ENCODE assay signal across 26 mouse cellular contexts in the genomic region with DNA sequence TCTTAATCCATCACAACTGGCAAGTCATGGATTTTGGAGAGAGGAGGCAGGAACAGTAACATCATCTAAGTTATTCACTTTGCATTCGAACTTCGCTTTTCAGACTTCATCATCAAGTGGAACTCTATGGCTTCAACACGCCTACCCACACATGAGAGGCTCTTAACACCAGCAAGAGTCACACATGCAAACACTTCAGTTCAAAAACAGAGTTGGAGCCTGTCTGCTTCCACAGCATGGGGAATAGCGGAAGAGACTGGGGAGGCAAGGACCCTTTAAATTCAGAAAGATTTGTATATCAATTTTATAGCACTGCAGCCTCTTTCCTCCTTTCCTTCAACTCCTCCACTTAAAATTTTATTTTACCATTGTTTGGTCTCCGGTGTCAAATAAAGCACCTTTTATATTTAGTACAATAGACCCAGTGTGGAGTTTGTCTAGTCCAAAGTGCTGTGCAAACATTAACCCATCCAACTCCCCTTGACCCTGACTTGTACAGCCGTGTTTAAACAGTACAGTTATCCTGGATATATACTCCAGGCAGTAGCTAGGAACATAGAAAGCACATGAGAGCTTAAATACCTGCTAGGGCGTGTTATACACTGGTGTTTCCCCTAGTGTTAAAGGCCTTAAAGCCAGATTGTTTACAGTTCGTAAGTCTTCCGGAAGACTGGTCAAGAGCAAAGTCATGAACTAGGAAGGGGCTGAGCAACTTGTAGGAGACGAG.
A peak's percentile ranks its signal among the peaks of the same experiment; 100 is the strongest.
DNase-seq lines count a peak whose midpoint lies in the region; ATAC-seq and TF ChIP-seq lines count a peak whose summit lies in the region.
"Had no signal": no experiment of that assay in that cellular context is flagged by ENCODE, and none has a peak within 500 bp of the region (broad histone marks: within the 10 kb centered on the region; RNA-seq: fewer than 3 reads in every experiment).

No protein-coding gene starts in this region.

- H3K9ac ChIP-seq in intestine, embryonic 14.5 days (ENCODE audit: low read length): no peak overlapping the region
- H3K9ac ChIP-seq in intestine, postnatal 0 days (ENCODE audit: low read depth, low read length): no peak overlapping the region
- H3K9ac ChIP-seq in kidney, postnatal 0 days (ENCODE audit: low read depth, low read length): no peak overlapping the region
- H3K9ac ChIP-seq: embryonic facial prominence, embryonic 15.5 days; heart, embryonic 13.5 days; liver, postnatal 0 days; midbrain, embryonic 13.5 days had no signal

- TF ChIP-seq CTCF in intestine, postnatal 0 days (IDR thresholded peaks at IDR 0.05; ENCODE audit: low read depth): no peak
- TF ChIP-seq CTCF in kidney, postnatal 0 days (IDR thresholded peaks at IDR 0.05; ENCODE audit: low read depth): no peak

- no peak overlapping the region for H3K4me2 ChIP-seq in intestine, embryonic 14.5 days (ENCODE audit: low read length)
- no peak overlapping the region for H3K4me2 ChIP-seq in intestine, postnatal 0 days (replicated peaks; ENCODE audit: low read depth)
- no peak overlapping the region for H3K4me2 ChIP-seq in kidney, postnatal 0 days (ENCODE audit: low read length)
- H3K4me2 ChIP-seq: embryonic facial prominence, embryonic 15.5 days; heart, embryonic 13.5 days; midbrain, embryonic 13.5 days had no signal

- H3K27ac ChIP-seq in intestine, embryonic 14.5 days (ENCODE audit: low read depth): no peak overlapping the region
- no peak overlapping the region for H3K27ac ChIP-seq in intestine, postnatal 0 days (ENCODE audit: low read depth, low read length)
- H3K27ac ChIP-seq in kidney, postnatal 0 days: peak overlapping the region; percentile 8; the same call in 1 of the 2 replicates
- H3K27ac ChIP-seq: embryonic facial prominence, embryonic 15.5 days; heart, adult 2 months; heart, embryonic 13.5 days; hindbrain, postnatal 0 days; left cerebral cortex, adult 2 months; midbrain, embryonic 13.5 days had no signal

- H3K9me3 ChIP-seq in intestine, embryonic 14.5 days (ENCODE audit: control insufficient read depth, low read length): no peaks in the 10 kb centered on the region
- no peaks in the 10 kb centered on the region for H3K9me3 ChIP-seq in intestine, postnatal 0 days (ENCODE audit: control insufficient read depth)
- H3K9me3 ChIP-seq in kidney, postnatal 0 days (replicated peaks; ENCODE audit: low read length): no peaks in the 10 kb centered on the region
- H3K9me3 ChIP-seq: embryonic facial prominence, embryonic 15.5 days; heart, embryonic 13.5 days; midbrain, embryonic 13.5 days had no signal

- WGBS in intestine, embryonic 14.5 days: 43% methylated on average over 10 of the region's 10 CpGs
- WGBS in intestine, postnatal 0 days: 47% methylated on average over 10 of the region's 10 CpGs
- 28% methylated on average over 10 of the region's 10 CpGs for WGBS in kidney, postnatal 0 days

- no peaks in the 10 kb centered on the region for H3K27me3 ChIP-seq in intestine, embryonic 14.5 days (replicated peaks; ENCODE audit: control insufficient read depth, insufficient read depth, low read length)
- H3K27me3 ChIP-seq in intestine, postnatal 0 days (replicated peaks; ENCODE audit: control insufficient read depth, insufficient read depth, low read length): no peaks in the 10 kb centered on the region
- no peaks in the 10 kb centered on the region for H3K27me3 ChIP-seq in kidney, postnatal 0 days (ENCODE audit: insufficient read depth, low read length)
- H3K27me3 ChIP-seq: embryonic facial prominence, embryonic 15.5 days; heart, embryonic 13.5 days; megakaryocyte, embryonic 14.5 days; midbrain, embryonic 13.5 days had no signal

- H3K4me1 ChIP-seq in intestine, embryonic 14.5 days (replicated peaks; ENCODE audit: control insufficient read depth, insufficient read depth, low read length): peaks cover 9% of the 10 kb centered on the region; the same call in 1 of the 2 replicates
- H3K4me1 ChIP-seq in intestine, postnatal 0 days (replicated peaks; ENCODE audit: control insufficient read depth, insufficient read depth, low read length): 0 out of 2 replicates have a peak, but pooled peaks cover 2% of the 10 kb centered on the region
- peaks cover 5% of the 10 kb centered on the region; the same call in 1 of the 2 replicates for H3K4me1 ChIP-seq in kidney, postnatal 0 days (replicated peaks; ENCODE audit: insufficient read depth, low read length)
- H3K4me1 ChIP-seq: heart, embryonic 13.5 days; megakaryocyte, embryonic 14.5 days; midbrain, embryonic 13.5 days had no signal

- no peak overlapping the region for H3K4me3 ChIP-seq in intestine, embryonic 14.5 days (ENCODE audit: low read depth, low read length)
- no peak overlapping the region for H3K4me3 ChIP-seq in intestine, postnatal 0 days (ENCODE audit: low read depth, low read length)
- H3K4me3 ChIP-seq in kidney, postnatal 0 days (replicated peaks; ENCODE audit: low read depth, low read length): no peak overlapping the region
- H3K4me3 ChIP-seq: embryonic facial prominence, embryonic 15.5 days; heart, adult 2 months; heart, embryonic 13.5 days; left cerebral cortex, adult 2 months; megakaryocyte, embryonic 14.5 days; midbrain, embryonic 13.5 days had no signal

- no peaks in the 10 kb centered on the region for H3K36me3 ChIP-seq in intestine, embryonic 14.5 days (ENCODE audit: control insufficient read depth, insufficient read depth, low read length)
- H3K36me3 ChIP-seq in intestine, postnatal 0 days (ENCODE audit: control insufficient read depth, insufficient read depth): no peaks in the 10 kb centered on the region
- no peaks in the 10 kb centered on the region for H3K36me3 ChIP-seq in kidney, postnatal 0 days (ENCODE audit: insufficient read depth, low read length)
- H3K36me3 ChIP-seq: embryonic facial prominence, embryonic 15.5 days; heart, embryonic 13.5 days; midbrain, embryonic 13.5 days had no signal

- no peak for DNase-seq in intestine, embryonic 14.5 days (ENCODE audit: low spot score)
- peak; percentile 89 for DNase-seq in kidney, postnatal 0 days (ENCODE audit: low spot score)
- DNase-seq in kidney, postnatal 4 days: no peak
- DNase-seq in kidney, postnatal 14 days: peak; percentile 8
- DNase-seq in lung, postnatal 14 days: peak; percentile 18
- no peak for DNase-seq in spleen, postnatal 4 days (ENCODE audit: low spot score in 2 of 2)
- DNase-seq in cerebellum, postnatal 4 days (ENCODE audit: low spot score in 2 of 2): no peak
- DNase-seq: adrenal gland, adult 8-10 months; cerebellum, adult 9-10 months; gastrocnemius, postnatal 25 days; heart, adult 2 months; heart, postnatal 14 days; liver; liver, postnatal 0 days; right cerebral cortex, postnatal 14 days; thymus, adult 18-20 months; thymus, postnatal 36 days had no signal

- ATAC-seq in intestine, embryonic 14.5 days (replicated peaks; ENCODE audit: low FRiP score, low TSS enrichment, low read depth): 0 out of 2 replicates have a peak, but pooled peaks have one; percentile 8
- ATAC-seq in intestine, postnatal 0 days: no peak
- no peak for ATAC-seq in kidney, postnatal 0 days (replicated peaks; ENCODE audit: low FRiP score, low read depth)
- ATAC-seq: activated CD4-positive, CD25-positive, alpha-beta regulatory T cell, adult 4 months; forebrain, embryonic 16.5 days; hindbrain, postnatal 0 days; liver, postnatal 0 days; midbrain, embryonic 13.5 days had no signal

Comparison
In these comparisons a context has a peak if more than half of its experiments do, and no peak if none do; other contexts are left out.
1. DNase-seq: peak in kidney, postnatal 0 days (single experiment), kidney, postnatal 14 days (single experiment) and lung, postnatal 14 days (single experiment); none in intestine, embryonic 14.5 days (single experiment), kidney, postnatal 4 days (0 of 2), spleen, postnatal 4 days (0 of 2) and cerebellum, postnatal 4 days (0 of 2).